Mouse (Mus musculus): Measurements from ENCODE around the gene Zmiz1.

The Zmiz1 gene

DNA sequence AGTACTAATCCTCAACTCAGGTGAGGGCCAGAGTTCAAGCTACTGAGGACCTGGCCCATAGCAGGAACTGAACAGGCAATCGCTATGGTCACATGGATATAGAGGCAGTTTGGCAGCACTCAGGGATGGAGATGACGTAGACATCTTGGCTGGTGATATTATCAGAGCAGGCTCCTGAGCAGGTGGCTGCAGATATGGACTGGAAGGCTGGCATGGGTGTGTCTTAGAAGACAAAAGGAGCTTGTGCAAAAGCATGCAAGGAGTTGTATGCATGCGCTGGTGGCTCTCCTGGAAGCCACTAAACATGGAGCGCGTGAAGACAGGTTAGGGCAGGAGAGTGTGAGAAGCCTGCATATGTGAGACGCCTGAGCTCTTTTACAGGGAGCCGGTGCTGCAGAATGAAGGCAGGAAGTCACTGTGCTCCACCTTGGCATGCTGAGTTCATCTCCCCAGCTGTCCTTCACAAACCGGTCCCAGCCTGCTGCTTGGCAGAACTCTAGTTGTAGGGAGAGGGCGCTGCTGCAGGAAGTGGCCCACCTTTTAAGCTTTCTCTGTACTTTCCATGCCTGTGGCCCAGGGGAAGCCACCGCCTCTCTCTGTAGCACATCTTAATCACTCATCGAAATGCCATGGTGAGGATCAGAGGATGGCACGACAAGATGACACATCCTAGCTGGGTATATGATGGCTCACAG is 4.8 kb upstream of the Zmiz1 start:
- DNase-seq (ENCODE audit: low spot score): no peak

DNA sequence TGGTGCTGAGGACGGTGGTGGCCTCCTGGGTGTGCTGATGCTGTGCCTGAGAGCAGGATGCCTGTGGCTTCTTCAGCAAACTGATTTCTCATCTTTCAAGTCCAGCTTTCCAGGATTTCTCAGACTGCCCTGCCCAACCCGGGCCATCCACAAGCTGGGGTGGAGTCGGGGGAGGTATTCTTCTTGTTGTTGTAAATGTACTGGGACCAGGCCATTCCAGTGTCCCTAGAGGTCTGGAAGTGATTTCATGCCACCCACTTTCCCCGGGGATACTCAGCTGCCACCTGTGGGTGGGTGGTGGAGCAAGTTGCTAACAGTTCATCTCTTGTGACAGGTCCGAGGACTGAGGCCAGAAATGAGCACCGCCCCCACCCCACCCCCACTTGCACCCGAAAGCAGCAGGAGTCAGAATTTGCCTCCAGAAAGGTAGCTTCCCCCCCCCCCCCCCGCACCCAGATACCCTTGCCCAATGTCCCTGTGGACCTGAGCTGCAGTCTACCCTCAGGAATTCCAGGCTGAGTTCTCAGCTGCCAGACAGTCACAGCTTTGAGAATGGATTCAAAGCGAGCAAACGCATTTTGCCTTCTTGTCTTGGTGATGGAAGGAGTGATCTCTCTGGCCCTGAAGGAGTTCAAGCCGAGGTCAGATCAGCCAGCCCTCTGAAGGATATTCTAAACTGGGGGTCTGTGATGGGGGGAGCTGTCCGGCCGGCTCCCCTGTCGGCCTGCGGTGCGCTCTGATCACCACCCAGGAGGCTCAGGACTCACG is 2.1 kb upstream of the Zmiz1 start:
- no peak for DNase-seq (ENCODE audit: low spot score)

DNA sequence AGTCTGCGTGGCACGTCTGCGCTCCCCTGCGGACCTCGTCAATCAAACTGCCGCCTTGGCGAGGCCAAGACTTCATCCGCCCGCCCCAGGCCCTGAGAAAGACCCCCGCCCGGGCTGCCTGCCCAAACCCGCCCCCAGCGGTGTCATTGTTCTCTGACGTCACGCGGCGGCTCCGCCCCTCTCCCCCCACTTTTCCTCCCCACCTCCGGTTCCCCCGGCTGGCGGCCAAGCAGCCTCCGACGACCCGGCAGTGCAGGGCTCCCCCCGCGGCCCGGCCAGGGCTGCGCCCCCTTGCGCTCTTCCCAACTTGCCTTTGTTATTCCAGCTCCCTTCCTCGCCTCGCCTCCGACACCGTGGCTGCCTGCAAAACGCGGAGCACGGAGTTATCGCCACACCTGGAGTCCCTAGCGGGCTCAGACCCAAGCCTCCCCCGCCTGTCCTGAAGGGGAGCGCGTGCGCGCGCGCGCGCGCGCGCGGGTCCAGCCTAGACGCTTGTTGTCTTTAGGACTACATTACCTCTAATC is 1.5 kb upstream of the Zmiz1 start:
- DNase-seq (ENCODE audit: low spot score): peak; percentile 91

DNA sequence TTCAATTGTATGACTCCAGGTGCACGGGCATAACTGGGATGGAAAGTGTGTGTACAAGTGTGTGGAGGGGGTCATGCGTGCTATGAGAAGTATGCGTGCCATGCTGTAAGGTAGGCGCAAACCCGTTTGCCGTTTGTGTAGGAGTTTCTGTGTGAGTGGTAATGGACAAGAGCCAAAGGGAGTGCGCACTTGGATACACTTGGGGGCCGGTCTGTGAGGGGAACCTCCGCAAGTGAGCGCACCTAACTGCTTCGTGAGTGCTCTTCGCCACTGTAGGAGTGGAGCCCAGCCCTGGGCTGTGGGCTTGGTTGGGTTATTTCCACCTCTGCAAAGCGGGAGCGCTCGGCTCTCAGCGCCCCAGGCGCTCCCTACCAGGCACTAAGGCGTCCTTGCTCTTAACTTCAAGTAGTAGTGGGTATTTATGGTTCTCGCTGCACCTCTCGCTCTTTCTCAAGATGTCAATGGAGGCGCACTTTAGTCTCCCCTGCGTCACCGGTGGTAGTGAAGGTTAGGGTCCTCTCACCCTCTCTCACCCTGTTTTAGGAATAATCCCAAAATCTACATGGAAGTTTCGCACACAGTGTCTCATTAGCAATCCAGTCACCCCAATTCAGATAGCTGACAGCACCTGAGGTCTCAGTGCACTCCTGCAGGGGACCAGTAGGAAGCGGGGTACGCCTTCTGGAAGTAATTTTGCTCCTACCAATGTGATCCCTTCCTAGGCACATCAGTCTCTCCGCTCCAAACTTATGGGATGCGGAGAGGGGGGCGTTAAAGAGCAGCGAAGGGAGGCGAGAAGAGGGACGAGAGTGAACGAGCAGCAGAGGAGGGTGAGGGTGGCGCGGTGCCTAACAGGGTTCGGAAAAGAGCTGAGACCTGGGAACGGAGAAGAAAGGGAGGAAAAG is 622 bp upstream of the Zmiz1 start:
- DNase-seq (ENCODE audit: low spot score): peak; percentile 46

DNA sequence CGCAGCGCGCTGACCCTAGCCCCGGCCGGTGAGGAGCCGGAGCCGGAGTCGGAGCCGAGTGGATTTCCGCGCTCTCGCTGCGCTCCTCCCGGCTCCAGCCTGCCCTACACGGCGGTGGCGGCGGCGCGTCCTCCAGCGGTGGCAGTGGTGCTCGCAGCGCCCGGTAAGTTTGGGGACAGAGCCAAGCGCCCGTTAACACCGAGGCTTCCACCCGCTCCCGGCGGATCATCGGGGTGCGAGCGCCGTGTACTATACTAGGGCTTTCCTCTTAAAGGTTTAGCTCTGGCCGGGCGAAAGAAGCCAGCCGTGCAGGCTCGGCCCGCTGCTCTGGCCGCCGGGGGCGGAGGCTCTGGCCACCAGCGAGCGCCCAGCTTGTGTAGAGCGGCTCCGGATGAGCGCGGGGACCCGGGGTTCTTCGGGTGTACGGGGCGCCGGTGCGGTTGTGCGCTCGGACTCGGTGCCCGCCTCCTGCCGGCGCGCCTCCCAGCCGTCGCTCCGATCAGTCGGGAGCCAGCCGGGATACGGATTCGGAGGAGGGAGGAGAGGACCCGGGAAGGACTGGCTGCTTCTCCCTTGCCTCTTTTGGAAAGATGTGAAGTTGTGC is 511 bp downstream of the Zmiz1 start:
- DNase-seq (ENCODE audit: low spot score): peak; percentile 66

DNA sequence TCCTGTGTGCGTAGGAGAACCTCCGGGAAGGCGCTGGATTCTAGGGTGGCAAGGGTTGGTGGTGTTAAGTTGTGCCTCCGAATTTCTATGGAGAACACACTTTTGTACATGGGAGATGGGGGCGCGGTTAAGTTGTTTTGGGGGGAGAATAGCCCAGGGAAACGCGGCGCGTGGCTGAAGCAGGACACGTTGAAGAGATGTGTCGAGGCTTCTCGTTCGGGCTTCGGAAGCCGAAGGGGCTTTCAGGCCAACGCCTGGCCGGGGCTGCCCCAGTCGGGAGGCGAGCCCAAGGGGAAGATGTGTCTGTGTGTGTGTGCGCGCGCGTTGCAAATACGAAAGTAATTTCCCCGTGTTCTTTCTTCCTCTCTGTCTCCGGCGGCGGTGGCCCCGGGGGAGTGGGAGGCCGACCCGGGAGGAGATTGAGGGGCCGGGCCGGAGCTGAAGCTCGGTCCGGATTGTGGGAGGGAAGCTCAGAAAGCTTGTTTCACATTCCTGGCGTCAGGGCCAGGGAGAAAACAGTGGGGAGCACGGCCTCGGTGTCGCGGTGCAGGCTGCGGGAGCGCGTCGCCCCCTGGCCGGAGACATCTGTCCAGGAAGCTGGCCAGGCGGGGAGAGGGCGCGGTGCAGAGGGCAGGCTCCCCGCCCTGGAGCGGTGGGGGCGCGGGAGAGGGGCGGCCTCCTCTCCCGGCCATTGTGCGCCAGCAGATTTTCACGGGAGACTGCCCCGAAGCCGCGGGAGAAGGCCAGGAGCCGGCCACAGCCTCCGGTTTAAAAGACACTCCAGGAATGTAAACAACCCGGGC is 1.2 kb downstream of the Zmiz1 start:
- DNase-seq (ENCODE audit: low spot score): no peak

DNA sequence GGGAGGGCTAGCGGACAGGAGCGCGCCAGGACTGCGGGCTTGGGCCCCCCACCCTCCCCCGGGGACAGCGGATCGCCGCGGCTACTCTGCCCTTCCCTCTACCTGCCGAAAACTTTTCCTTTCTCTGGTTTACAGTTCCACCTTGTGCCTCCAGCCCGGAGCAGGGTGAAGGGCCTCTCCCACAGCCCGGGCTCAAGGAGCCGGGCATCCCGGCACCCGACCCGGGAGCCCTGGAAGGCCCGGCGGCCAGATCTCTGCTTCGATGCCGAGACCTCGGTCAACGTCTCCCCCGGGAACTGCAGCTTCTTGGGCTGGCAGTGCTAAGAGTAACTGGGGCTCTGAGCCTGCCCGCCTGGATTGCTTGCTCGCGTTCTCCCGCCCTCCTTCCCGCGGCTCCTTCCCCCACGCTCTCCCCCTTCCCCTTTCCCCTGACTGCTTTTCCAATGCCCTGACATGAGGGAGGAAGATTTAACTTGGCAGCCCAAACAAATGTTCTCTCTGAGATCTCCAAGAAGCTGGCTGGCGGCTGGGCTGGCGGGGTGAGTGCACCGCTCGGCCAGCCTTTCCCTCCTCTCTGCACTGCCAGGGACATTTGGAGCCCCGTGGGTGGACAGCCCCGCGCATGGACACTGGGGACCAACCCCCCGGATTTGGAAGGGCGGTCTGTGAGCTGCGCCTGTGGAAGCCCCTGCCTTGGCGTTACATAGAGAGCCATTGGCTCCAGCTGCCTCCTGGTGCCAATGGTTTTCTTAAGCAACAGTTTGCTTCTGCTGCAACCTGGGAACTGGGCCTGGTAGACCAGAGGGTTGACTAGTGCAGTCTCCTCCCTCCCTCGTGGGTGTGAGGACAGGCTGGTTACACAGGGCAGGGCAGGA is 2.1 kb downstream of the Zmiz1 start:
- DNase-seq (ENCODE audit: low spot score): peak; percentile 67

DNA sequence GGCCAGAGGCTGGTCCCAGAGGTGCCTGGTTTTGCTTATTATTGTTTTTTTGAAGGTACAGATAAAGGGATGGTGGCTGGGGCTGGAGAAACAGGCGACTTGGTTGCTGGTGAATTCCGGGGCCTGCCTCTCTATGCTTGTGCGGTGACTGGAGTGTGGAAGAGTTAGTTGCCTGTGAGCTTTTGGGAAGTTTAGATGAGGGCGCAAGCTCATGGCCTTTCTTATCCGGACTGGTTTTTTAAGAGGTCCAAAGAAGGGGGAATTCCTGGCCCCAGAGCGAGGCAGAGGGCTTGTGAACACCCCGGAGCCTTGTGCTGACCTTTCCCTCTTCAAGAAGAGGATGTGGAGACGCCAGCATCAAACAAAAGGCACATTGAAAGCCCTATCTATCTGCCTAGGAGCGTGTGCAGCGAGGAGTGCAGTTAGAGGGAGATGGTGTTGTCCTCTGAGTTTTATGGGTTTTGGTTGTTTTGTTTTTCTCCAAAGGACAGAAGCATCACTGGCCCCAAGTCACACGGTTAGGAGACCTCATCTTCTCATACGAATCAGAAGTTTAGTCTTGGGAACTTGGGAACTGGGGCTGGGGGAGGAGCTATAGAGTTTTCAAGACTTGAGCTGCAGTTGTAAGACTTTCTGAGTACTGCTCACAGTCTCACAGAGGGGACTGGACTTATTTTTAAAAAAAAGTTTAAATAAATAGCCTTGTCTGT is 2.8 kb downstream of the Zmiz1 start:
- DNase-seq (ENCODE audit: low spot score): peak; percentile 6

DNA sequence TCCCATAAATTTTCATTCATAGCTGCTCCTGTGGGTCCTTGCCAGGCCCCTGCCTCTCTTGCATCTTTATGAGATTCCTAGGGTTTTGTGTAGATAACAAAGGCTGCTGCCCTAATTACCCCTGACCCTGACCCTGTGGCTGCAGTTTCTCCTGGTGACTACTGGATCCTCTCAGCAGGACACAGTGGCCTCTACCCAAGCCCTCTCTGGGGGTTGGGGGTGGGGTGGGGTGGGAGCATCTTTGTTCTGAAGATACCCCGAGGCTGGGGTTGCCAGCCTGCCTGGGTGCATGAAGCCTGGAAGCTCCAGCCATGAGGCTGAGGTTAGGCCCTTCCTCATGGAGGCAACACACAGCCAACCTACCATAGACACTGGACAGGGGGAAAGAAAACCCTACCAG is 4.0 kb downstream of the Zmiz1 start:
- DNase-seq (ENCODE audit: low spot score): no peak

DNA sequence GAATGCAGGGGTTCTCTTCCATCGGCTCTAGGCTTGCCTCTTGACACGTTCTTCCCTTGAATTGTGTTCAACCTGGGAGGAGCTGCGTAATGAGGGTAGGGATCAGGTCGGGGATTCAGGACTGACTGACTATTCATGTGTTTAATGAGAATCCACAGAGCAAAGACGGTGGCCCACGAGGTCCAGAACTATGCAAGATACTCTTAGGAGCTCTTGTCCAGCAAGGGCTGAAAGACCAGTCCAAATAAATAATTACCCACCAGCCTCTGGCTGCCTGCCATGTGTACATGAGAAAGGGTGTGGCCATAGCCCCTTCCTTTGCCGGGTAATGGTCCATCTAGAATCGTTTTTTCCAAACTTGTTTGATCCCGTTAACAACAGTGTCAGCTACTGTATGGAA is 4.9 kb downstream of the Zmiz1 start:
- peak; percentile 9 for DNase-seq (ENCODE audit: low spot score)

DNA sequence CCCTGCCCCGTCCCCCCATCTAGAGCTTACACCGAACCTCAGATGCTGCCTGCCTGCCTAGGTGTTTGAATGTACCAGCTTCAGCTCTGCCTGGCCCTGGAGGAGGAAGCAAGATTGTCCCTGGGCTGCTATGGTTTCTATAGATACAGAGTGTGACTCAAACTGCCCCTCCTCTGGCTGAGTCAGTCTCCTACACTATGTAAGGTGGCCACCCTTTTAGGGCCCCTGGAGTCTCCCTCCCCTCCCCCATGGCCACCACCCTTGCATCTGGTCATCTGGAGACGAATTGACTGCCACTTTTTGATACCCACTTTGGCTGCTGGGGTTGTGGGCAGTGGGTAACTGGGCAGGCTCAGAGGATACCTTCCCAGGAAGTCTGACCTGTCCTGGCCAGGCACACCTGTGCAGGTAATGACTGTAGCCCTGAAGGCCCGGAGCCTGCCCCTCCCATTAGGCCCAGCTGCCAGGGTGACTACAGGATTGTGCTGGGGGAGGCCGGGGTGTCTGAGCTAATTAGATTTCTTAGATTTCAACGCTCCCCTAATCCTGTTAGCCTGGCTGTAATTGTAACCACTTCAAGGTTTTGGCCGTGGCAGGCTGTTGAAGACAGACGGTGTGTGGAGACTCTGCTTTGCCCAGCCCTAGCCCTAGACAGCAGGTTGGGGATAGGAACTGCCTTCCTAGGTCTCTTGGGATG is 5.8 kb downstream of the Zmiz1 start:
- no peak for DNase-seq (ENCODE audit: low spot score)

DNA sequence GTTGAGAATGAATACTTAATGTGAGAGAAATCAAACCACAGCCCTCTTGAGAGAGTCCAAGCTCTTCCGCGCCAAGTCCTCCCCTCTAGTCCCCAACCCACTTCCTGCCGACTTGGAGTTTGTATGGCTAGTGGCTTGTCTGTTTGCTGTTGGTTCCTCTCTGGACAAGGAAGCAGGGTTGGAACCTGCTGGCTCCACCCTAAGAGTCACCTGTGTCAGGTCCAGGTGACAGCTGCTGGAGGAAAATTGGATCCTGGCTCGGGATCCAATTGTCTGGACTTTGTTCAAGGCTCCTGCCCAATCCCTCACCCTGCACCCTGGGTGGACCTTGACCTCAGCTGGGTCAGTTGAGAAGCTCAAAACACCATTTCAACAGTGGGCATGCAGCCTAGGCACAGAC is 7.4 kb downstream of the Zmiz1 start:
- DNase-seq (ENCODE audit: low spot score): no peak

DNA sequence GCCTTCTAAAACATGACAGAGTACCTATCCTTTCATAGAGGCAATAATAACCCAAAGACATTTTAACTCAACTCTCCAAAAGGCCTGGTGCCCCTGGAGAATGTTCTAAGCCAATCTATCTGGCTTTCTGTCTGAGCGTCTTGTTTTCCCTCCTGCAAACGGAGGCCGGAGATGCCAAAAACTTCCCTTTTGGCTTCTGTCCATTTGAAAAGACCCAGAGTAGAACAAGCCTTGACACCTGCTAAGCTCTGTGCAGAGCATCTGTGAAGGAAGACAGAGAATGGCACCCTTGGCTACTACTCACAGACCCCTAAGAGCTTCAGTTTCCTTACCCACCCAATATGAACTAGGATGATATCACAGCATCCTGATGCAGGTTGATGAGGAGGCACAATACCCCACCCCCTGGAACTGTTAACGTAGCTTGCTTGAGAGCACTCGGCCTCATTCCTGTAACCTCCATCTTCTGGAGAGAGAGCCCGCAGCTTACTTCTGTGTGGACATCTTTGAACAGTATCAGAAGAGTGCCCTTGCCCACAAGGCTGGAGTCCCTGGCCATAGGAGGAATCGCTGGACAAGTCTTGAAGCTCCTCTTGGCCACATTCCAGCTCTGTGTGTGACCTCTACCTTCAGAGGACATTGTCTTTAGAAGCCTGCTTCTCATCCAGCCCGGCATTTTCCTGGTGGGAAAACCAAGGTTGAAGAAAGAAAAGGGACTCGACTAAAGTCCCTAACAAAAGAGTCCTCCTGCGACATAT is 9.1 kb downstream of the Zmiz1 start:
- DNase-seq (ENCODE audit: low spot score): no peak

DNA sequence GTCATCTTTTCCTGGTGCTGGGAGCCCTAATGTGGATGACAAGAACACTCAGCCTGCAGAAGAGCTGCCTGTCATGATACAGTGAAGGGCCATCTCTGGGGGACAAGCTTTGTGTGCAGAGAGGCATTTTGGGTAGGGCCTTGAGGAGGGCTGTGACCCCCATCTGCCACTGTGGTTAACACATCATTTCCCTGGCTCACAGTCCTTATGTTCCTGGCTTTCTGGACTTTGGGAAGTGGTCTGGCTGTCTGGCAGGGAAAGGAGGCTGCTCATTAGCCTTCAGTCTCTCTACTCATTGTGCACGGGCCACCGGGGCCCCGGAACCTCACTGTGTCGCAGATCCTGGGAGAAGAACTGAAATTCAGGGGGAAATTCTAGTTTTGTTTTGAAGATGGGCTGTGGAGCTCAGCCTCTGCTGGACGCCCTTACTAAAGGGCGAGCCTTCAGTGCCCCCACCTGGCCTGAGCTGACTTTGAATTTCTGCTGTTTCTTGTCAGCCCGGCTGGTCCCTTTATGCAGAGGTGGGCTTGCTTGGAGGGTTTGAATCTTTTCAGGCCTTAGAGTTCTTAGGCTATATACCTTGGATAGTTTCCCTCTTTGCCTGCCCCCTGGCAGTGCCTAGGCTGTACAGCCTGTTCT is 10.0 kb downstream of the Zmiz1 start:
- DNase-seq (ENCODE audit: low spot score): no peak

DNA sequence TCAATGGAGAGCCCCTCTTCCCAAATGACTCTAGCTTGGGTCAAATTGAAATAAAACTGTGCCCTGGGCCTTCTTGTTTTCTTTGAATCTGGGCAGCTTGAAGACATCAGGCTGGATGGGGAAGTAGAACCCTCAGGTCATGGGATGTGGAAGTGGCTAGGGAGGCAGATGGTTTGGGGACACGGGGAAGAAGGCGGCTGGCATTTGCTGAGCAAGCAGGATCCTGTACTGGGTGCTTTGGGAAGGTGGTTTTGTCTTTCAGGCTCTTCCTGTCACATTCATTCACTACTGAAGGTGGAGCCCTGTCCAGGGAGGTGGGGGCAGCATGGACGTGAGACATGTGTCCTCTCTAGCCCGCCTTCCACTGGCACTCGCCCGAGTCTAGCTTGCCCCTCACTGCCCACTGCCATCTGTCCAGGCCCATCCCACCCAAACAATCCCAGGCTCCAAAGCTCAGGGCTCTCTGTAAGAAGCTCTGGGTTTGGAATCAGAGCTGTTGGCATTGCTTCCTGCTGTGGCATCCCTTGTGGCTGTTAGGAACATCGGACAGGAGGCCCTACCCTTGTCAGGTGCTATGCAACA is 11.3 kb downstream of the Zmiz1 start:
- DNase-seq (ENCODE audit: low spot score): no peak

DNA sequence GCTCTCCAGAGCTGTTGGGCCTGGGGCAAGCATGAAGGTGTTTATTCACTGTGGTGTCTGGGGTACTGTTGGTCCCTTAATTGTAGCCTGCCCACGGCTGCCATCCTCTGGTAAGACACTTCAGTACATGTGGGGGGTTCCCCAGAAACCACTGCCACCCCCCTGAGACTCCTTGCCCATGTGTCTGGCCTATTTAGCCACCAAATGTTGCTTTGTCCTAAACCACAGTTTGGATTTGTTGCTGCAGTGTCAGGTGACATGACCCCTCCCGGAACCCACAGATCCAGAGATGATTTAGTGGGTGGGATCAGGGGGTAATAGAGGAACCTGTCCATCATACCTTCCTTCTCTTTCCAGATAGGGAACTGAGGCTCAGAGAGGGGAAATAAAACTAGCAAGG is 12.1 kb downstream of the Zmiz1 start:
- DNase-seq (ENCODE audit: low spot score): no peak

Data from layer of hippocampus, adult 11-12 months (tissue).